Mouse (Mus musculus): Measurements from ENCODE around the gene Cradd. TPM values are rescaled to one million over a fixed set of nuclear protein-coding genes. Genes with fewer than 3 reads are reported as not detected.

Cradd gene
- polyA plus RNA-seq, 1 experiment = 18.0 TPM

DNA sequence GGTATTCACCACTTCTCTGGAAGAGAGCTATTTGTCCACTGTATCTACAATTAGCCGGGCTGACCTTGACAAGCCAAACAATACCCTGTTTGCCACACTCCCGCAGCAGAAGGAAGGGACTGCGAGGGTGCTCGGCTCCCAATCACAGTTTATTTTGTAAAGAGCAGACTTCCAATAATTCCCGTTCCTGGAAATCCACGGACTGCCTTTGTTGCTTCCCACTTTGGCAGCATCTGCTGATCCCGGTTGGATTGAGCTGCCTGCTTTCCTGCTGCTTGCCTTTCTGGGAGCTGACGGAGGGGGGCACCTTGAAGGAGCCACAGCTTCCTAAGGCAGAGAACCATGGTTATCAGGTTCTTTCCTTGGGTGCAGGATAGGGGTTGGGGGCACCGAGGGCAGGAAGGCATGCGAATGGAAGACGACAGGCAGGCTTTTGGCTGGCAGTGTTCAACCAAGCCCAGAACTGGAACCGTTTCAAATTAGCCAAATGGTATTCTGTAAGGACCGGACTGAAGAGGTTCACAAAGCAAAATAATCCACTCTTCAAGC lies 69.4 kb downstream of the Cradd start:
- no peak overlapping the region for H3K4me3 ChIP-seq (replicated peaks)
- H3K9me3 ChIP-seq = no peaks in the 10 kb centered on the region
- peaks cover 6% of the 10 kb centered on the region for H3K27me3 ChIP-seq (replicated peaks)
- no peaks in the 10 kb centered on the region for H3K36me3 ChIP-seq (replicated peaks; ENCODE audit: low read length)
- no peak for TF ChIP-seq GATA1 (IDR thresholded peaks at IDR 0.05; ENCODE audit: borderline replicate concordance, low read length)
- TF ChIP-seq FLI1 (IDR thresholded peaks at IDR 0.05; ENCODE audit: low read length) = no peak
- peaks cover 31% of the 10 kb centered on the region for H3K4me1 ChIP-seq

DNA sequence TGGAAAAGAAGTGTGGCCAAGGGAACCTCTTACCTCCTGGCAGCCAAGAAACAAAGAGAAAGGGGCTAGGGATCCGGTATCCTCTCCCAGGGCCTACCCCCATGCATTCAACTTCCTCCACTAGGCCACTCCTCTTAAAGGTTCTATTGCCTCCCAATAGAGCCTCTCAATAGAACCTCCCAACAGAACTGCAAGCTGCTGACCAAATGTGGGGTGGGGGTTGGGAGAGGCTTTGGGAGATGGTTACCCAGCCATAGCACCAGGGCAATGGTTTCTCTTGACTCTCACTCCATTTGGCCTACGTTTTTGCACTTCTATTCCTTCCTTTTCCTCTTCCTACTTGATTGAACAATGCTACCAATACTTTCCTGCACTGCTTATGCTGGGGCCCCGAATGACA lies 69.9 kb downstream of the Cradd start:
- TF ChIP-seq GATA1 (IDR thresholded peaks at IDR 0.05; ENCODE audit: borderline replicate concordance, low read length) (no peak), FLI1 (IDR thresholded peaks at IDR 0.05; ENCODE audit: low read length) (no peak)
- peaks cover 6% of the 10 kb centered on the region for H3K27me3 ChIP-seq (replicated peaks)
- H3K4me3 ChIP-seq (replicated peaks) = no peak overlapping the region
- H3K4me1 ChIP-seq = peaks cover 27% of the 10 kb centered on the region
- H3K36me3 ChIP-seq (replicated peaks; ENCODE audit: low read length) = no peaks in the 10 kb centered on the region
- no peaks in the 10 kb centered on the region for H3K9me3 ChIP-seq

DNA sequence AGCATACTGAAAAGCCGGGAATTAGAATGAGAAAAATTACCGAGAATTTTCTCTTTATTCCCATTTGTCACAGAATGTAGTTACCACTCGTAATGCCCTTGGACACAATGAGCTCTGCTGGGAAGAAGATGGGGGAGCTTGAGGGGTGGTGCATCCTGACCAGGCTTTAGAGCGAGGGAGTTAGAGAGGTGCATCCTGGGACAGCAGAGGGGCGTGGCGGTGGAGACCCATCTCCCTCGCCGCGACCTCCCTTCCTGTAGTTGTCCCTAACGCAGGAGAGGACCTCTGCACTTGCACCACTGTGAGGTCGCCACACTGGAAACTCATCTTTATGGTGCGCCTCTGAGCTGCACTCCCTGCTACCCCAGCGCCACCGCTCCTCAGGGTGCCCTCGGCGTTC lies 72.3 kb downstream of the Cradd start:
- Histone ChIP-seq H3K27me3 (replicated peaks) (peaks cover 6% of the 10 kb centered on the region), H3K4me3 (replicated peaks) (no peak overlapping the region), H3K4me1 (peaks cover 31% of the 10 kb centered on the region), H3K36me3 (replicated peaks; ENCODE audit: low read length) (no peaks in the 10 kb centered on the region), H3K9me3 (no peaks in the 10 kb centered on the region)
- TF ChIP-seq GATA1 (IDR thresholded peaks at IDR 0.05; ENCODE audit: borderline replicate concordance, low read length) (no peak), FLI1 (IDR thresholded peaks at IDR 0.05; ENCODE audit: low read length) (no peak)

DNA sequence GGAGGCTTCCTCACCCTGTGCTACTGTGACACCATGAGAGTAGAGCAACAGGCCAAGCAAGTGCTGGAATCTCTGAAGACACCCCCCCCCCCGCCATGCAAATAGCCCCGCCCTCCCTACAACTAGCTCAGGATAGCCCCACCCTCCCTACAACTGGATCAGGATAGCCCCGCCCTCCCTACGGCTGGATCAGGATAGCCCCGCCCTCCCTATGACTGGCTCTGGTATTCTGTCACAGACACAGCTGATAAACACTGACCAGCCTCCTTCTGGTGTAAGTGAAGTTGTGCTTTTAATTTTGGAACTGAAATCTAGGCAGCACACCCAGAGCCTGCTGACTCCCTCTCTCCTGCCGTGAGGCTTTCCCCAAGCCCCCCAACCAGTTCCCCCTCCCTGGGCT lies 75.6 kb downstream of the Cradd start:
- Histone ChIP-seq H3K4me1 (peaks cover 29% of the 10 kb centered on the region), H3K4me3 (replicated peaks) (no peak overlapping the region), H3K9me3 (no peaks in the 10 kb centered on the region), H3K36me3 (replicated peaks; ENCODE audit: low read length) (peaks cover 3% of the 10 kb centered on the region), H3K27me3 (replicated peaks) (peaks cover 6% of the 10 kb centered on the region)
- TF ChIP-seq FLI1 (IDR thresholded peaks at IDR 0.05; ENCODE audit: low read length) (no peak), GATA1 (IDR thresholded peaks at IDR 0.05; ENCODE audit: borderline replicate concordance, low read length) (no peak)

DNA sequence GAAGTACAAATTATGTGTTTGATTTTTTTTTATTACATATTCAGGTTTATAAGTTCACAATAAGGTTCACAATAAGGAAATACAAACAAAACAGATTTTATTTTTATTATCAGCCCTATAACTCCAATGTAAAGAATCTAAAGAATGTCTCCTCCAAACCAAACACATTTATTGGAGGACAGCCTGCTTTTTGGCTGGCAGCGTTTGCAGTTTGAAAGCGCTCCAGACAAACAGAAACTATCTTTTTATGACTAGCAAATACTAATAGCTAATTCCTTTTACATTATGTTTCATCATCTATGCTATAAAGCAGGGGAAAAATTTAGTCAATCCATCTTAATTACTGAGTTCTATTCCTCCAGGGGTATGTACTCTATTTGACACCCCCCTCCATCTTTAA lies 77.2 kb downstream of the Cradd start:
- H3K4me1 ChIP-seq = peaks cover 29% of the 10 kb centered on the region
- H3K4me3 ChIP-seq (replicated peaks) = no peak overlapping the region
- H3K27me3 ChIP-seq (replicated peaks) = peaks cover 3% of the 10 kb centered on the region
- H3K9me3 ChIP-seq = no peaks in the 10 kb centered on the region
- H3K36me3 ChIP-seq (replicated peaks; ENCODE audit: low read length) = peaks cover 3% of the 10 kb centered on the region
- TF ChIP-seq GATA1 (IDR thresholded peaks at IDR 0.05; ENCODE audit: borderline replicate concordance, low read length) = no peak
- TF ChIP-seq FLI1 (IDR thresholded peaks at IDR 0.05; ENCODE audit: low read length) = no peak

DNA sequence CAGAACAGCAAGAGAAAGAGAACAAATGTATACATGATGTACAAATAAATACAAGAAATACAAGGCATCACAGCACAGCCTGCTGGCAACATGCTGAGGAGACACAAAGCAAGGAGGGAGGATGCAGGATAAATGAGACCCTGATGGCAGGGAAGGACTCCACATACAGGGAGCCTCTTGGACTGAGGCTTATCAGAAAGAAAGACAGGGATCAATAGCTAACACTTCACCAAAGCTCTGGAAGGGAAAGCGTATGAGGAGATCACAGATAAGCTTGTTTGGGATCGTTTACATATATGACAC lies 78.3 kb downstream of the Cradd start:
- Histone ChIP-seq H3K4me1 (peaks cover 26% of the 10 kb centered on the region), H3K36me3 (replicated peaks; ENCODE audit: low read length) (peaks cover 3% of the 10 kb centered on the region), H3K4me3 (replicated peaks) (no peak overlapping the region), H3K9me3 (no peaks in the 10 kb centered on the region), H3K27me3 (replicated peaks) (peaks cover 2% of the 10 kb centered on the region)
- TF ChIP-seq FLI1 (IDR thresholded peaks at IDR 0.05; ENCODE audit: low read length) (no peak), GATA1 (IDR thresholded peaks at IDR 0.05; ENCODE audit: borderline replicate concordance, low read length) (no peak)

DNA sequence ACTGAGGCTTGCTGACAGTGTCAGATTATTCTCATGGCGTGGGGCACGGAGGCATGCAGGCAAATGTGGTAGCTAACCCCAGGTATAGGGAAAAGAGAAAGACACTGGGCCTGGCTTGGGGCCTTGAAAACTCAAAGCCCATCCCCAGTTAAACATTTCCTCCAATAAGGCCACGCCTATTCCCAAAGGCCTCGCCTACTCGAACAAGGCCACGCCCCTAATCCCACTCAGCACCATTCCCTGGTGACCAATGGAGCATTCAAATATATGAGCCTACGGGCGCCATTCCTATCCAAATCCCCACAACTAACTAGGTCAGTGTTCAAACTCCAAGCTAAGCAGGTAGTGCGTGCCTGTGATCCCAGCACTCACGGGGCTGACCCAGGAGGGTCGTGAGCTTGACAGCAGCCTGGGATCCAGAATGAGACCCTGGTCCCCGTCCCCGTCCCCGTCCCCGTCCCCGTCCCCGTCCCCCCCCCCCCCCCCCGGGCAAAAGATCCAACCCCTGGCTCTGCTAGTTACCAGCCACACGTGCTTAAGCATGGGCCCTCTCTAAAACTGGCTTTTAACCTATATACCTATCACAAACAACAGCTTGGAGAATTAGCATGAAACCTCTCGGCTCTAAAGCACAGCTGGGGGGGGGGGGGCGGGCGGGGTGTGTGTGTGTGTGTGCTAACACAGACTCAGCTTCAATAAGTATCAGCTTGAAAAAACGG lies 78.8 kb downstream of the Cradd start:
- no peaks in the 10 kb centered on the region for H3K9me3 ChIP-seq
- no peaks in the 10 kb centered on the region for H3K27me3 ChIP-seq (replicated peaks)
- no peak for TF ChIP-seq FLI1 (IDR thresholded peaks at IDR 0.05; ENCODE audit: low read length)
- no peak for TF ChIP-seq GATA1 (IDR thresholded peaks at IDR 0.05; ENCODE audit: borderline replicate concordance, low read length)

DNA sequence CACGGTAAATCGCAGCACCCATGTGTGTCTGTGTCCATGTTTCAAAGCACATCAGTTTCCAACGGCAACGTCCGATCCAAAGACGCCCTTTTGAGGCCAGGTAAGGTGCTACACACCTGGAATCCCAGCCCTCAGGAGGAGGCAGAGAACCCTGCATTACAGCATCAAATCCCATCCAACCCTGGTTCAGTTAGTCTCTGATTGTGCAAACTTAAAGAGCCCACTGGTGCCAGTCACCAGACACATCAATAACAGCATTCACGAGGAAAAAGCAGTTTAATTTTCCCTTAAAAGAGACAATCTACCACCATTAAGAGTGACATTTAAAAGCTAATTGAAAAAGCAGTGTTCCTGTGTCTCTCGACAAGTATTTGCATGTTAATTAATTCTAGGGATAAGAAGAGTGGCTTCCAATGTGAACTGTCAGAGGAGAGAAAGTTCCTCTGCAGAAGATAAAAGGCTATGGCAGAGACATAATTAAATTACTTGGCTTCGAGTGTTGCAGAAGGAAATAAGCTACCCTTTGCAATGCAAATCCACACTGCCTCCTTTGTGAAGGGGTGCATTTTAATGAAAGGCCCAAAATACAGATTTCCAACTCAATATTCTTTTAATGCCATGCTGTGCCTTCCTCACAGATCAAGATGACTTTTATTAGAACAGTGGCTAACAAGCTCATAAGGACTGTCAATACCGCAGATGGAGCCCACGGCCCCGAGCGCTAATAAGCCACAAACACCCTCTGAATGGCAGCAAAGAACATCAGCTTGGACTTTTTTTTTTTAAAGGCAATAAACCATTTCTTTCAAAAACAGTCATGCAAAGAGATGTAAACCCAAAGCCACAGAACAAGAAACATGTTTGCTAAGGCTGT lies 84.5 kb downstream of the Cradd start:
- Histone ChIP-seq H3K27me3 (replicated peaks) (no peaks in the 10 kb centered on the region), H3K4me1 (peaks cover 20% of the 10 kb centered on the region), H3K9me3 (no peaks in the 10 kb centered on the region), H3K4me3 (replicated peaks) (no peak overlapping the region), H3K36me3 (replicated peaks; ENCODE audit: low read length) (peaks cover 3% of the 10 kb centered on the region)
- TF ChIP-seq GATA1 (IDR thresholded peaks at IDR 0.05; ENCODE audit: borderline replicate concordance, low read length) (no peak), FLI1 (IDR thresholded peaks at IDR 0.05; ENCODE audit: low read length) (no peak)

More for the DNA sequence above, 78.8 kb downstream of the Cradd start:
- no peak overlapping the region for H3K4me3 ChIP-seq (replicated peaks)
- H3K4me1 ChIP-seq = peaks cover 21% of the 10 kb centered on the region
- H3K36me3 ChIP-seq (replicated peaks; ENCODE audit: low read length) = peaks cover 3% of the 10 kb centered on the region

DNA sequence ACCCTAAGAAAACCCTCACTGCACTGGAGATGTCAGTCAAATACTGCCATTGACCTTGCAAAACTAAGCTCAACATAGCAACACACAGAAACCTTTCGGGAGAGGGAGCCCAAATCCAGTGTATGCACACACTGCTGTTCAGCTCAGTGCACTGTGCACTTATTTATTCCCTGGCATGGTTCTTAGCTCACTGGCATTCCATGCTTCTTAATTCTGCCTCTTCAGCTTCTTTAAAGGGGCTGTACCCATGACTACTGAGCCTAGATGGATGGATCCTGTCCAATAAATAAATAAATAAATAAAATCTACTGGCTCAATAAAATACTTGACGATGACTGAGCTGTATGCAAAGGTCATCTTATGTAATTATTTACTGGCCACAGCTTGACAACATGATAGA lies 85.3 kb downstream of the Cradd start:
- peaks cover 20% of the 10 kb centered on the region for H3K4me1 ChIP-seq
- no peak overlapping the region for H3K4me3 ChIP-seq (replicated peaks)
- H3K27me3 ChIP-seq (replicated peaks) = no peaks in the 10 kb centered on the region
- peaks cover 3% of the 10 kb centered on the region for H3K36me3 ChIP-seq (replicated peaks; ENCODE audit: low read length)
- H3K9me3 ChIP-seq = no peaks in the 10 kb centered on the region
- TF ChIP-seq FLI1 (IDR thresholded peaks at IDR 0.05; ENCODE audit: low read length) = no peak
- TF ChIP-seq GATA1 (IDR thresholded peaks at IDR 0.05; ENCODE audit: borderline replicate concordance, low read length) = no peak

DNA sequence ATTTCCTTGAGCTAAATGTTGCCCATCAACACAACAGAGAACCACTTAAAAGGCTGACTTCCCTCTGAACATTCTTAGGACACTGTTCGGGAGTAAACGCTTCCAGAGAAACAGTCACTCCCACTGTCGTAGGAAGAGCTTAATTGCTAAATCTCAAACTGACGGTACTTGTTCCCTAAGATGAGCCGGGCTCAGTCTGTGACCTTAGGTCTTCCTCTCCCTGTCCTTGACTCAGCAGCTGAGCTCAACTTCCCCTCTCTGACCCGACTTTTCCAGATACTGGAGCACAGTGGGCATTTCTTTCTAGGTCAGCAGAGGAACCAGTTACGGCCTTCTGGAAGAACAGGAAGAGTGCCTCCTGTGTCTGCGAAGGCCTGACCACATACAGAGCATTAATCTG lies 87.7 kb downstream of the Cradd start:
- TF ChIP-seq FLI1 (IDR thresholded peaks at IDR 0.05; ENCODE audit: low read length) (no peak), GATA1 (IDR thresholded peaks at IDR 0.05; ENCODE audit: borderline replicate concordance, low read length) (no peak)

More for the DNA sequence above, 87.7 kb downstream of the Cradd start:
- H3K4me3 ChIP-seq (replicated peaks) = peak overlapping the region; percentile 80
- peaks cover 41% of the 10 kb centered on the region for H3K4me1 ChIP-seq
- H3K36me3 ChIP-seq (replicated peaks; ENCODE audit: low read length) = no peaks in the 10 kb centered on the region
- H3K9me3 ChIP-seq = no peaks in the 10 kb centered on the region
- H3K27me3 ChIP-seq (replicated peaks) = peaks cover under 1% of the 10 kb centered on the region
